Mouse (Mus musculus) liver, embryonic 16.5 days (tissue): ENCODE data around the gene 4930522H14Rik. TPM values are rescaled to one million over a fixed set of nuclear protein-coding genes. Genes with fewer than 3 reads are reported as not detected.

Experiments used
- ATAC-seq: fragments of 200-750 bp; cut with Nextera tagmentation; 2 replicates; pipeline ENCODE4 v1.8.0; 2017; ENCODE audit warnings: low read depth, mild to moderate bottlenecking, moderate number of reproducible peaks, moderate library complexity
- H3K27ac ChIP-seq: fragments of 300-500 bp; sonication (generic); 2 replicates; pipeline ENCODE4 v1.5.1; 2014; ENCODE audit warnings: mild to moderate bottlenecking, low read length
- H3K27me3 ChIP-seq: fragments of 300-500 bp; sonication (generic); 2 replicates; pipeline ENCODE4 v1.6.1; 2014; ENCODE audit warnings: low read depth, low read length, mixed read lengths; ENCODE audit not compliant: control insufficient read depth, insufficient read depth
- H3K36me3 ChIP-seq: fragments of 300-500 bp; sonication (generic); 2 replicates; pipeline ENCODE4 v1.6.1; 2014; ENCODE audit warnings: mild to moderate bottlenecking; ENCODE audit not compliant: control insufficient read depth, insufficient read depth
- H3K4me1 ChIP-seq: fragments of 300-500 bp; sonication (generic); 2 replicates; pipeline ENCODE4 v1.6.1; 2014; ENCODE audit warnings: low read depth, low read length, mixed read lengths; ENCODE audit not compliant: control insufficient read depth
- H3K4me2 ChIP-seq: fragments of 300-500 bp; sonication (generic); 2 replicates; pipeline ENCODE4 v1.6.1; 2014; ENCODE audit warnings: low read depth, low read length, mixed read lengths
- H3K4me3 ChIP-seq: fragments of 300-500 bp; sonication (generic); 2 replicates; pipeline ENCODE4 v1.5.1; 2014; ENCODE audit warnings: low read depth, mild to moderate bottlenecking, low read length
- H3K9ac ChIP-seq: fragments of 300-500 bp; sonication (generic); 2 replicates; pipeline ENCODE4 v1.6.1; 2014; ENCODE audit warnings: low read depth, low read length
- H3K9me3 ChIP-seq: fragments of 300-500 bp; sonication (generic); replicated peaks from 2 replicates; pipeline ENCODE4 v1.6.1; 2016; ENCODE audit warnings: low read length; ENCODE audit not compliant: control insufficient read depth
- WGBS: fragments of 180-500 bp; shearing (Covaris S2); extraction: QIAGEN DNeasy Blood & Tissue Kit; methylation state at CpG from one replicate; pipeline ENCODE4 v1.1.7; 2014; ENCODE audit not compliant: insufficient replicate concordance; 5-methylcytosine and 5-hydroxymethylcytosine counted together
- polyA plus RNA-seq: library from polyadenylated mRNA; unstranded; fragments of >200 nt; fragmentation: Nextera tagmentation; extraction: Ambion mirVana; gene quantifications from 2 replicates; pipeline ENCODE4 v1.2.1, GENCODE M21; 2015

The 4930522H14Rik gene
- polyA plus RNA-seq, 1 experiment from 2014 or later = not detected

DNA sequence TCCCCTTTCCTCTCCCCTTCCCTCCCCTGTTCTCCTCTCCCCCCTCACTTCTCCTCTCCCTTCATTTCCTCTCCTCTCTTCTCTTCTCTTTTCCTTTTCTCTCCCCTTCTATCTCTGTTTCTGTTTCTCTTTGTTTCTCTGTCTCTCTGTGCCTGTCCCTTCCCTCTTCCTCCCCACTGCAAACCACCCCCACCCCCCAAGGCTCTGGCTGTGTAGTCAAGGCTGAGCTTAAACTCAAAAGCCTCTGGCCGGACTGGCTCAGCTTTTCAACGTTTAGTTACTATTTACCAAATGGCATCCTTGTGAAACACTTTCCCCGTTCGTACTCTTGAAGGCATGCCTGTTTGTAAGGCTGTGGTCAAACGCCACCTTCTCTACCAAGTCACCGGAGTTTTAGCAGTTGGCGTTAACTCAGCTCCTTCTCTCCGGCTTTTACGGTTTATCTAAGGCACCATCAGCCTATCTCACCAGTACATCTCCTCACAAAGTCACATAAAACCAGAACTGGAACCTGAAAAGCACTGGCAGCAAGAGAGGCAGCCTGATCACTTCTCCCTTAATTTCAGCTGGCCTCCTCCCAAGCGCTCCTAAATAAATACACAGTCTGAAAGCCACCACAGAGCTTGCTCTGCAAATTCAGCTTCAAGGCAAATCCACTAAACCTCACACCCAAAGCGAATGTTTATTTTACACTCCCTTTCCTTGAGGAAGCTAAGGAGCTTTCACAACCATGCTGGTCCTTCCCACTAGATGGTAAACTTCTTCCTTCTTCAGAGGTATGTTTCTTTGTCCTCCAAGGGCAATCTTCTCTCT, 19.4 kb upstream of the 4930522H14Rik start:
- ATAC-seq = no peak
- no peaks in the 10 kb centered on the region for H3K9me3 ChIP-seq
- no peaks in the 10 kb centered on the region for H3K36me3 ChIP-seq
- WGBS = 10% methylated on average over 11 of the region's 11 CpGs
- no peaks in the 10 kb centered on the region for H3K4me1 ChIP-seq
- H3K27me3 ChIP-seq = no peaks in the 10 kb centered on the region
- H3K4me3 ChIP-seq = peak overlapping the region; percentile 6; the same call in 1 of the 2 replicates
- no peak overlapping the region for H3K9ac ChIP-seq
- H3K27ac ChIP-seq = no peak overlapping the region
- H3K4me2 ChIP-seq = peak overlapping the region; percentile 28

DNA sequence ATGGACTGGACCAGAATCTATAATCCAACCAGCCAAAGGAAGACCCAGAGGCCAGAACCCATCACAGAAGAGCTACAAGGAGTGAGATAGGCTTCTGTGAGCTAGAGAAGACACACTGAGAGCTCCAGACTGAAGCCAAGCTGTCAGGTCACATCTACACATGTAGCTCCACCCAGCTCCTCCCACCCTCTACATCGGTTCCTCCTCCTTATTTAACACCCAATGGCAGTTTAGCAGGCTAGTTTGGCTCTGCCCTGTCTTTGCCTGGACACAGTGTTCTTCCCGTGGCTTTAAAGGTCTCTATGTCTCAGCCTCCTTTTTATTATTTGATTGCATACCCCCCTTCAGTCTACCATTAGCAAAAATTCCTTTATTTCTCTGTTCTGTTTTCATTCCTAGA, 16.2 kb upstream of the 4930522H14Rik start:
- no peaks in the 10 kb centered on the region for H3K9me3 ChIP-seq
- H3K4me1 ChIP-seq = no peaks in the 10 kb centered on the region
- no peak overlapping the region for H3K4me3 ChIP-seq
- no peaks in the 10 kb centered on the region for H3K27me3 ChIP-seq
- no peak overlapping the region for H3K27ac ChIP-seq
- WGBS = 5% methylated on average over 2 of the region's 2 CpGs
- no peak overlapping the region for H3K4me2 ChIP-seq
- no peak for ATAC-seq
- no peak overlapping the region for H3K9ac ChIP-seq
- H3K36me3 ChIP-seq = no peaks in the 10 kb centered on the region

DNA sequence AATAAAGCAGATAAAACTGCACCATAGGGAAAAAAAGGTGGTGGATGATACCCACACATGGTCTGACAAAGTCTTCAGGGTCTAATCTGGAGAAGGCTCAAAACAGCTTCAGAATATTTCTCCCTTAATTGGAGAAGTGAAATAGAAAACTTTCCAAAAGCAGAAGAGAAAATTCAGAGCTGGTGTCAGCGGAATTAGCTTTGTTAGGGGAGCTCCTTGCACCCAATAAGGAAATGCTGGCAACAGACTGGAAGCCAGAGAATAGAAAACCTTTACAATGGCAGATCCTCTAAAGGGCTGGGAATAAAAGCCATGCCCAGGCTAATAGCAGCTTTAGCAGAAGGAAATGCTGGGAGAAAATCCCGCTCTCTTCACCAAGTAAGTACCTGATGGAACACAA, 15.4 kb upstream of the 4930522H14Rik start:
- WGBS = 61% methylated on average over 2 of the region's 2 CpGs
- ATAC-seq = no peak
- no peaks in the 10 kb centered on the region for H3K4me1 ChIP-seq
- no peak overlapping the region for H3K27ac ChIP-seq
- no peak overlapping the region for H3K4me3 ChIP-seq
- H3K36me3 ChIP-seq = no peaks in the 10 kb centered on the region
- no peak overlapping the region for H3K9ac ChIP-seq
- no peaks in the 10 kb centered on the region for H3K27me3 ChIP-seq
- H3K4me2 ChIP-seq = no peak overlapping the region
- no peaks in the 10 kb centered on the region for H3K9me3 ChIP-seq

DNA sequence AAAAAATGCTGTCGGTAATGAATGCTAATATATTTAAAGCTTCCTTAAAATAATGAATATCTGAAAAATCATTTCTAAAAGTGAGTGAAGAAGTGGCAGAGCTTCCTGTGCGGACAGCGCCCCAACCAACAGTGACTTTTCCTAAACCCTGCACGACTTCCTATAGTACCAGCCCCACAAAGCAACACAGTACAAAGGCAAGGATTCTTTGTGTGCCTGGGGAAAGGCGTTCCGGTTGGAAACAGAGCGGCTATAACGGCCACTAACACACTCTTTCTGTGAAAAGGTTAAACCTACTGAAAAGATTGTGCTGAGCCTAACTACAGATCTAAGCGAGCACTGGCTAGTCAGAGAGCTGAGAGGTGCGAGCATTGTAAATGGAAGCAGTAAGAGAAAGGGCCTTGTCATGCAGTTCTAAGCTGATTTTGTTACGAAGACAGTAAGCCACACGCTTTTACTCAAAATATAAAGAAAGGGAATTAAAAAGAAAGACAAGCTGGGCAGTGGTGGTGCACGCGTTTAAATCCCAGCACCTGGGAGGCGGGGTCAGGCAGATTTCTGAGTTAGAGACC, 766 bp downstream of the 4930522H14Rik start:
- 63% methylated on average over 15 of the region's 15 CpGs for WGBS
- Histone ChIP-seq H3K9ac (no peak overlapping the region), H3K4me3 (no peak overlapping the region), H3K36me3 (no peaks in the 10 kb centered on the region), H3K27ac (no peak overlapping the region), H3K4me1 (no peaks in the 10 kb centered on the region), H3K27me3 (no peaks in the 10 kb centered on the region), H3K4me2 (no peak overlapping the region), H3K9me3 (no peaks in the 10 kb centered on the region)
- no peak for ATAC-seq

DNA sequence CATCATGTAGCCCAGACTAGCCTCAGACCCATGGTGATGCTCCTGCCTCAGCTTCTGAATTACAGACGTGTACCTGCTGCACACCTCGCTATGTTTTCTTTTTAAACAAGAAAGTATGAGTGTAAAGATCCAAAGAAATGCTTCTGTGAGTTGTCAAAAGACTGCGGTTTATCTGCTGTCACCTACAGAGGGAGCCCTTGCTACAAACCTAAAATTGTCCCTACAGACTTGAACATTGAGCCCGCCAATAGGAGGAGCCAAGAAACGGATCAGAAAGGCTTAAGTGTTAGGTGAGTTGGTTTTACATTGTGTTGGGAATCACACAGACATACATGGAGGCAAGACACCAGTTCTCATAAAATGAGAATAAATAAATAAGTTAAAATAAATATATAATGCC, 26.2 kb downstream of the 4930522H14Rik start:
- Histone ChIP-seq H3K27ac (no peak overlapping the region), H3K27me3 (no peaks in the 10 kb centered on the region), H3K4me1 (no peaks in the 10 kb centered on the region), H3K4me3 (no peak overlapping the region), H3K9ac (no peak overlapping the region), H3K36me3 (no peaks in the 10 kb centered on the region), H3K9me3 (no peaks in the 10 kb centered on the region), H3K4me2 (no peak overlapping the region)
- no peak for ATAC-seq
- 2% methylated on average over 5 of the region's 5 CpGs for WGBS

DNA sequence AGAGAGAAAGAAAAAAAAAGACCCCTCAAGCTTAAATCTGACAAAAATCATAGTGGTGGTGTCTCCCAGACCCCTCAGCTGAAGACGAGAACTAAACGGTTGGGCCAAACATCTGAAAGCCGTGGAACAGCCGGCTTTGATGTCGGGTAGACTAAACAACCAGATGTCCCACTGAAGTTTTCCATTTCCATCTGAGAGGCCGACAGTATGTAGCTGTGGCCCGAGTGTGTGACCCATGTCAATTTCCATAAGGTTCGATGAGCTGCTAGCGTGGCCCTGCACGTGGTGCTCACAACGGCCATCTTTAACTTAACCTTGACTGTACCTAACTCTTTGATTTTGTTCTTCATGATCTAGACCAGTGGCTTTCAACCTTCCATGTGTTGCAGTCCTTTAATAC, 32.6 kb downstream of the 4930522H14Rik start:
- H3K27me3 ChIP-seq = peaks cover 2% of the 10 kb centered on the region; the same call in 1 of the 2 replicates
- H3K9ac ChIP-seq = no peak overlapping the region
- H3K4me3 ChIP-seq = no peak overlapping the region
- H3K9me3 ChIP-seq = no peaks in the 10 kb centered on the region
- H3K27ac ChIP-seq = no peak overlapping the region
- no peak overlapping the region for H3K4me2 ChIP-seq
- no peaks in the 10 kb centered on the region for H3K36me3 ChIP-seq
- H3K4me1 ChIP-seq = no peaks in the 10 kb centered on the region
- 75% methylated on average over 11 of the region's 11 CpGs for WGBS
- no peak for ATAC-seq

DNA sequence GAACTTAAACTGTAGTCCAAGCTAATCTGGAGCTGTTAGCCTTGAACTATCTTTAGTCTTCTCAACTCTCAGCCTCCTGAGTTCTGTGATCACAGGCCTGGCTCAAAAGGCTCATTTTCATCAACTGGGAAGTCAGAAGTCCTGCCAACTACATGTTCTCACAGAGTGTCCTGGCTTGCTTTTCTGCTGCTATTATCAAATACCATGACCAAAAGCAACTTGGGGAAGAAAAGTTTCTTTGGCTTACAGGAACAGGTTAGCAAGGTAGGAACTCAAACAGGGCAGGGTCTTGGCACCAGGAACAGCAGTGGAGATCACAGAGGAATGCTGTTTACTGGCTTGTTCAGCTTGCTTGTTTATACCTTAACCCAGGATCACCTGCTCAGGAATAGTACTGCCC, 37.5 kb downstream of the 4930522H14Rik start:
- Histone ChIP-seq H3K27ac (no peak overlapping the region), H3K4me3 (no peak overlapping the region), H3K9ac (no peak overlapping the region), H3K4me1 (peaks cover 2% of the 10 kb centered on the region), H3K36me3 (no peaks in the 10 kb centered on the region), H3K9me3 (no peaks in the 10 kb centered on the region), H3K27me3 (peaks cover 2% of the 10 kb centered on the region; the same call in 1 of the 2 replicates), H3K4me2 (no peak overlapping the region)
- no peak for ATAC-seq

DNA sequence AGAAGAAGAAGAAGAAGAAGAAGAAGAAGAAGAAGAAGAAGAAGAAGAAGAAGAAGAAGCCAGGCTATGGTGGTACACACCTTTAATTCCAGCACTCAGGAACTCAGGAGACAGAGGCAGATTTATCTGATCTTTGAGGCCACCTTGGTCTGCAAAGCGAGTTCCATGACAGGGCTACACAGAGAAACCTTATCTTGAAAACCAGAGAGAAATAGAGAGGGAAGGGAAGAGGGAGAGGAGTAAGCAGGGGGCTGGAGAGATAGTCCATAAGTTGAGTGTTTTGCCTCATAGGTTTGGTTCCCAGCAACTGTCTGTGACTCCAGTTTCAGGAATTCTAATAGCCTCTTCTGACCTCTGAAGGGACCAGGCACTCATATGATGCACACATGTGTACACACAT, 42.3 kb downstream of the 4930522H14Rik start:
- H3K9me3 ChIP-seq = no peaks in the 10 kb centered on the region
- no peaks in the 10 kb centered on the region for H3K36me3 ChIP-seq
- WGBS = 19% methylated on average over 1 of the region's 1 CpGs
- no peak overlapping the region for H3K27ac ChIP-seq
- H3K9ac ChIP-seq = no peak overlapping the region
- H3K4me2 ChIP-seq = no peak overlapping the region
- H3K4me1 ChIP-seq = peaks cover 2% of the 10 kb centered on the region
- no peaks in the 10 kb centered on the region; the same call in 1 of the 2 replicates for H3K27me3 ChIP-seq
- ATAC-seq = peak; percentile 56
- H3K4me3 ChIP-seq = no peak overlapping the region

DNA sequence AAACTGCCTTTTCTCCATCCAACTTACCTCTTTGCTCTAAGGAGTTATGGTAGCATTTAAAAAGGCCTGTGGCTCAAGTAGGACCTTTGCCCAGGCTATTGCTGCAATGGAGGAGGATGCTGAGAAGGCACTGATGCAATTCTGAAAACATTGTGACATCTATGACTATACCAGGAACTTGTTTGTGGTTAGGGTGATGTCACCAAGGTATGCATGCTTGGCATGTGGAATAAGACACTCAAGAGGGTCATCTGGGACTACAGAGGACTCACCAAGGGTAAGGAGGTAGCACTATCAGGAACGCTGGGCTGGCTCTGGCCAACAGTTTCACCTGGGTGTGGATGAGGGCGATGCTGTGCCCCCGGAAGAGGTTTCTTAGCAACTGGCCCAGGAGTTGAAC, 46.5 kb downstream of the 4930522H14Rik start, which contains the start of gene Rnf11:
Gene Rnf11 (minus strand): TSS at position 108 of the 400 bp plus-strand sequence.
- Histone ChIP-seq H3K27me3 (no peaks in the 10 kb centered on the region; the same call in 1 of the 2 replicates), H3K4me3 (no peak within 1 kb of the TSS), H3K4me2 (no peak within 1 kb of the TSS), H3K4me1 (peaks cover 2% of the 10 kb centered on the region), H3K27ac (no peak within 1 kb of the TSS), H3K9ac (no peak within 1 kb of the TSS), H3K9me3 (no peaks in the 10 kb centered on the region), H3K36me3 (no peaks in the 10 kb centered on the region)
- 68% methylated on average over 3 of the region's 3 CpGs for WGBS
- peak; percentile 38; the same call in 1 of the 2 replicates for ATAC-seq
